Mouse (Mus musculus): ENCODE data around the gene Jph2.

DNA sequence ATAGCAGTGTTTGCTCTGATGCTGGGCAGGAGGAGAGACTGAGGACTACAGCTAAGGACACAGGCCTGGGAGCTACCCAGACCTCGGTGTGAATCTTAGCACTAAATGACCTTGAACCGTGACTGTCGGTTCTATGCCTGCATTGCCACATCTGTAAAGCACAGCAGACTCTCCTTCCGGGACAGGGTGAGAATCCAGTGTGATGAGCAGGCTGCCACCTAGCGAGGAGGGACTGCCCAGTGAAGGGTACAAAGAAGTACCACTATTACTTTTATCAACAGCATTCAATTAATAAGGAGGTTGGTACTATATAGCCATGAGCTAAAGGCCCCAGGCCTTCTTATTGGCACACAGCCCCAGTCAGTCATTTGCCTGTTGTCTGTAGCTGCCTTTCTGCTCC, 96.2 kb downstream of the Jph2 start:
- TF ChIP-seq CTCF (IDR thresholded peaks at IDR 0.05) = no peak
- TF ChIP-seq POLR2A (IDR thresholded peaks at IDR 0.05; ENCODE audit: insufficient read depth, low read depth, low read length) = no peak

Data from heart, adult 2 months (tissue).